Mouse (Mus musculus): ENCODE measurements around the gene Rnf212b.

- no peak for TF ChIP-seq CTCF (IDR thresholded peaks at IDR 0.05; ENCODE audit: control insufficient read depth, insufficient read depth, low read length)
- TF ChIP-seq POLR2A (IDR thresholded peaks at IDR 0.05; ENCODE audit: borderline replicate concordance, control insufficient read depth, low read depth, low read length): no peak
These were observed 44.0 kb downstream of the Rnf212b start for GRCm38 (mm10) chr14:54857891-54858290.

All from bone marrow, adult 2 months (tissue).